Mouse (Mus musculus) hindbrain, postnatal 0 days (tissue): Measurements from ENCODE around the gene 4932438H23Rik. TPM values are rescaled to one million over a fixed set of nuclear protein-coding genes. Genes with fewer than 3 reads are reported as not detected.
A peak's percentile ranks its signal among the peaks of the same experiment; 100 is the strongest.

ENCODE experiments used
- ATAC-seq: fragments of 200-750 bp; cut with Nextera tagmentation; 2 replicates; pipeline ENCODE4 v1.8.0; 2017; ENCODE audit warnings: mild to moderate bottlenecking, moderate TSS enrichment, moderate library complexity
- DNase-seq: peaks from one replicate; pipeline ENCODE4 v3.0.0-alpha.2; 2015; ENCODE audit warnings: low spot score
- H3K27ac ChIP-seq: fragments of 300-500 bp; sonication (generic); 2 replicates; pipeline ENCODE4 v1.5.1; 2014; ENCODE audit warnings: mild to moderate bottlenecking
- H3K27me3 ChIP-seq: fragments of 300-500 bp; sonication (generic); 2 replicates; pipeline ENCODE4 v1.6.1; 2014; ENCODE audit warnings: low read length, mixed read lengths; ENCODE audit not compliant: insufficient read depth
- H3K36me3 ChIP-seq: fragments of 300-500 bp; sonication (generic); 2 replicates; pipeline ENCODE4 v1.6.1; 2014; ENCODE audit warnings: low read length, mixed read lengths; ENCODE audit not compliant: insufficient read depth
- H3K4me1 ChIP-seq: fragments of 300-500 bp; sonication (generic); 2 replicates; pipeline ENCODE4 v1.6.1; 2014; ENCODE audit warnings: antibody characterized with exemption, low read length, mixed read lengths; ENCODE audit not compliant: insufficient read depth
- H3K4me2 ChIP-seq: fragments of 300-500 bp; sonication (generic); 2 replicates; pipeline ENCODE4 v1.6.1; 2014; ENCODE audit warnings: low read depth, mild to moderate bottlenecking, low read length, moderate library complexity, mixed read lengths
- H3K4me3 ChIP-seq: fragments of 300-500 bp; sonication (generic); 2 replicates; pipeline ENCODE4 v1.5.1; 2014; ENCODE audit warnings: low read length
- H3K9ac ChIP-seq: fragments of 300-500 bp; sonication (generic); replicated peaks from 2 replicates; pipeline ENCODE4 v1.6.1; 2014; ENCODE audit warnings: mild to moderate bottlenecking, low read length, moderate library complexity, mixed read lengths
- H3K9me3 ChIP-seq: fragments of 300-500 bp; sonication (generic); 2 replicates; pipeline ENCODE4 v1.6.1; 2016; ENCODE audit warnings: low read length, mixed read lengths
- CTCF ChIP-seq: IDR thresholded peaks from 2 replicates; pipeline ENCODE4 v1.5.1; 2016; ENCODE audit warnings: antibody characterized with exemption, control low read depth, low read depth
- WGBS: fragments of 180-500 bp; shearing (Covaris S2); extraction: QIAGEN DNeasy Blood & Tissue Kit; methylation state at CpG from one replicate; pipeline ENCODE4 v1.1.7; 2014; 5-methylcytosine and 5-hydroxymethylcytosine counted together
- polyA plus RNA-seq: library from polyadenylated mRNA; unstranded; fragments of >200 nt; fragmentation: Nextera tagmentation; extraction: Ambion mirVana; gene quantifications from 2 replicates; pipeline ENCODE4 v1.2.1, GENCODE M21; 2015
- total RNA-seq: library from RNA; depleted of rRNA; stranded (reverse); fragments of >200 nt; gene quantifications from 2 replicates; pipeline ENCODE4 v1.2.3, GENCODE M21; 2014

Gene 4932438H23Rik
- total and polyA plus RNA-seq, 2 experiments from 2014 or later, result 0.94 to 1.6 TPM

DNA sequence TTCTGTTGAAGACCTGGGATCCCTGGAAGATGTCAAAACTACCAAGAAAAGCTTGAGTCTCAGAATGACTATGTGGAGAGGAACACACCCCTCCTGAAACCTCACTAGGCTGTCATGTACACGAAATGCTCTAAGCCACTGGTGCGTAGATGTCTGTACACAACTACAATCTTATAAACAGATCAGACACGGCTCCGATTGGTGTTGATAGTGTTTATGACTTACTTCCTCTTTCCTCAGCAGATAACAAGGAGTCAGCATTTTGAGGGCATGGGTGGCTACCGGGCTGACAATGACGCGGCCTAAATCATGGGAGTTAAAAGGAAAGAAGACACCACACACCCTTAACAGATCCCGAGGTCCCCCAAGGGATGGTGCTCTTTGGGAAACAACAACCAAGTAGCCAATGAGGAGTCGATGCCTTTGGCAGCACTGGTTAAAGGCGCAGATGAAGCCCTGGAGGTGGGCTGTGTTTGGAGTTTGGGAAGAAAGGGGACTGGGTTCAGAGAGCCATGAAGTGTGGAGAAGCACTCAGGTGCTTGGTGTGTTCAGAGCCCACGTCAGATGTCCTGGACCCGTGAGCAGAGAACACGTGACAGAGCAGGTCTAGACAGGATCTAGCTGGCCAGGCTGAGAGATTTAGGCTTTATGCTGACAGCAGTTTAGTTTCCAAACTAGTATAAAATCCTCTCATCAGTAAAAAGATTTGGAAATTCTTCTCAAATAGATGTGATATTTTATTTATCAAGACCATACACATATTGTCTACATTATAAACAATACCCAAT, 33.2 kb downstream of the 4932438H23Rik start:
- Histone ChIP-seq H3K4me1 (no peaks in the 10 kb centered on the region), H3K27me3 (no peaks in the 10 kb centered on the region)
- TF ChIP-seq CTCF, result no peak

DNA sequence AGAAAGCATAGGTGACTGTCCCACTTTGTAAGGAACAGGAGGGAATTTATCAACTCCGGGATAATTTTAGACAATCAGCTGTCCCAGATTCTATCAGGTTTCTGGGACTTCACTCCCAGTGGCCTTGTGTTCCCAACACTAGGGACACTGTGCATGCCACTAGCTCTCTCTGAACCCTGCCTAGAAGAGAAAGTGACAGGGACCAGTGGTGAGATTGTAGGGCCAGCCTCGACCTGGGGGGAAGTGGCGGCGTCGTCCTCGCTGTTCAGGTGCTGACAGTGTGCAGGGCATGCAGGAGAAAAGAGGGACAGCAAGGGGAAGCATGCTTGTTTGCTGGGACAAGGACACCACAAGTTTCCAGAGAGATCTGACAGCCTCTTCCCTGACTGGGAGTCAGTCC, 37.2 kb downstream of the 4932438H23Rik start:
- no peak for DNase-seq
- Histone ChIP-seq H3K27me3 (no peaks in the 10 kb centered on the region), H3K9ac (no peak overlapping the region), H3K4me3 (no peak overlapping the region), H3K4me2 (no peak overlapping the region), H3K36me3 (no peaks in the 10 kb centered on the region), H3K9me3 (no peaks in the 10 kb centered on the region), H3K27ac (no peak overlapping the region), H3K4me1 (no peaks in the 10 kb centered on the region)
- no peak for TF ChIP-seq CTCF
- no peak for ATAC-seq
- WGBS, result 81% methylated on average over 6 of the region's 6 CpGs

More for the DNA sequence above, 33.2 kb downstream of the 4932438H23Rik start:
- Histone ChIP-seq H3K27ac (no peak overlapping the region), H3K4me2 (no peak overlapping the region), H3K9ac (no peak overlapping the region), H3K9me3 (no peaks in the 10 kb centered on the region), H3K36me3 (no peaks in the 10 kb centered on the region), H3K4me3 (no peak overlapping the region)
- ATAC-seq (no peak), DNase-seq (no peak)
- WGBS, result 88% methylated on average over 13 of the region's 13 CpGs

DNA sequence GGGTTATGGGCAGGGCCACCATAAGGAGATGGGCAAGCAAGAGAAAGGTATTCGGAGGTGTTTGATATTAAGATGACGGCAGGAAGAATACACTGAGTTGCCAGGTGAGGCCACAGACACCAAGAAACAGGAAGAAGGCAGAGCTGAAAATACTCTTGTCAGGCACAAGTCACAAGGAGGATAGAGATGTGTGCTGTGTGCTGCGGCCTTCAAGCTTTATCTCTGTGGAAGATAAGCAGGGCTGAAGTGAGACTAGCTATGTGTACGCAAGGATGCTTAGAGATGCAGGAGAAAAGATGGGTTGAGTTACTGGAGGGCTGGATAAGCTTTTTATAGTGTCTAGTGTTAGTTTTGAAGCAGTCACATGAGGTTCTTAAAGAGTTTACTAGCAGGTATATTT, 37.7 kb downstream of the 4932438H23Rik start:
- no peak for ATAC-seq
- no peaks in the 10 kb centered on the region for H3K4me1 ChIP-seq
- 89% methylated on average over 4 of the region's 4 CpGs for WGBS

DNA sequence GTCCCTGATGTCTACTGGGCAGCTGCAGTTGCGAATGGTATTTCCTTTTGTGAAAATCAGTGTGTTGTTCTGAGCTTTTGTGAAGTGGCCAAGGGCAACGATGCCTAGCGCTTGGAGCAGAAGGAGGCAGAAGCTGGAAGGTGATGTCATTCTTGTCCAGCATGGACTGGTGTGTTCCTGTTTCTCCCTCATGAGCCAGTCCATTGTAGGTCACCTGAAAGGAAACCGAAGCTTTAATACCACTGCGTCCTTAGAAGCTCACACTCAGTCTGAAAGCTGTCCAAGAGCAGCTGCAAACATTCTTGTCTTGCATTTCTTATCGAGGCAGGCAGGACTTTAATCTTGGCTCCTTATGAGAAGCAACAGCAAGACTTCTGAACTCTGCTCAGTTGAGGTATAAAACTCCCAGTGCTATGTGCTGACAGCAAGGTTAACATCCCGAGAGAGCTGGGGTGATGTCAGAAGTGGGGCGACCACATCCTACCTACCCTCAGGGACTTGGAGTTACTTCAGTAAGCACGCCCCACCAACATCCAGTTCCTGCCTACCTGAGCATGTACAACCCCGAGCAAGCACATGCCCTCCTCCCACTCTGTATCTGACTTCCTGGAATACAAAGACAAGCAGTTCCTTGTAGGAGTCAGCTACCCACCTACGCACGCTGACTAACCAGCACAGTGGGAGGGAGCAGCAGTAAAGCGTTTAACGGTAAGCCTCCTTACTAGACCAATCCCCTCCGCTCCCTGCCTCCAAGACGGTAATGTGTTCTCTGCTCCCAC, 38.7 kb downstream of the 4932438H23Rik start:
- no peak for DNase-seq
- Histone ChIP-seq H3K36me3 (no peaks in the 10 kb centered on the region), H3K4me2 (no peak overlapping the region), H3K4me1 (no peaks in the 10 kb centered on the region), H3K27me3 (no peaks in the 10 kb centered on the region), H3K27ac (no peak overlapping the region), H3K9ac (no peak overlapping the region), H3K9me3 (no peaks in the 10 kb centered on the region), H3K4me3 (no peak overlapping the region)
- TF ChIP-seq CTCF, result no peak
- 49% methylated on average over 16 of the region's 16 CpGs for WGBS
- 0 out of 2 replicates have a peak, but pooled peaks have one; percentile 32 for ATAC-seq

More for the DNA sequence above, 37.7 kb downstream of the 4932438H23Rik start:
- H3K4me2 ChIP-seq, result no peak overlapping the region
- no peaks in the 10 kb centered on the region for H3K9me3 ChIP-seq
- H3K36me3 ChIP-seq, result no peaks in the 10 kb centered on the region
- no peaks in the 10 kb centered on the region for H3K27me3 ChIP-seq
- H3K27ac ChIP-seq, result no peak overlapping the region
- no peak for TF ChIP-seq CTCF
- DNase-seq, result no peak
- no peak overlapping the region for H3K4me3 ChIP-seq
- no peak overlapping the region for H3K9ac ChIP-seq

DNA sequence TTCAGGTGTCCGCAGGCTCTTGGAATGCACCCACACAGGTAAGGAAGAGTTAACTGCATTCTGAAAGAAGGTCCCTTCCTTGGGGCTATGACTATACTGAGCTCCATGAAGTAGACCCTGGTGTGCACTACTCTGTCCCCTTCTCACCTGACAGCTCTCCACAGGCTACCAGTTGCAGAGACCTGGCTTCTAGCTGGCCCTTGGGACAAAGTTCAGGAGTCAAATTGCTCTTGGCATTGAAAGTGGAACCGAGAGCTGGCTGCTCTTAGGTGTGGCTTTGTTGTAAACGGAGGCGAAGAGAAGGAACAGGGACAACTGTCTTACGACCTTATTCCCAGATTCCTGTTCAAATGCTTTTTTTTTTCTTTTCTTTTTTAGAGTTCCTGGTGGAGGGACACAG, 39.8 kb downstream of the 4932438H23Rik start:
- TF ChIP-seq CTCF, result no peak
- no peaks in the 10 kb centered on the region for H3K9me3 ChIP-seq
- no peak overlapping the region for H3K4me3 ChIP-seq
- H3K36me3 ChIP-seq, result no peaks in the 10 kb centered on the region
- 83% methylated on average over 5 of the region's 5 CpGs for WGBS
- H3K9ac ChIP-seq, result no peak overlapping the region
- no peak overlapping the region for H3K4me2 ChIP-seq
- no peaks in the 10 kb centered on the region for H3K27me3 ChIP-seq
- H3K4me1 ChIP-seq, result no peaks in the 10 kb centered on the region
- ATAC-seq, result no peak
- no peak overlapping the region for H3K27ac ChIP-seq
- DNase-seq, result no peak

GRCm38 (mm10) chr16:91053599-91053998, 41.3 kb downstream of the 4932438H23Rik start:
- Histone ChIP-seq H3K27me3 (no peaks in the 10 kb centered on the region), H3K4me1 (no peaks in the 10 kb centered on the region), H3K27ac (no peak overlapping the region), H3K9me3 (no peaks in the 10 kb centered on the region), H3K36me3 (no peaks in the 10 kb centered on the region), H3K4me2 (no peak overlapping the region), H3K4me3 (no peak overlapping the region), H3K9ac (no peak overlapping the region)
- DNase-seq (no peak), ATAC-seq (no peak)
- no peak for TF ChIP-seq CTCF
- 49% methylated on average over 8 of the region's 8 CpGs for WGBS

- no peak overlapping the region for H3K9ac ChIP-seq
- peaks cover 9% of the 10 kb centered on the region for H3K4me1 ChIP-seq
- H3K4me2 ChIP-seq, result 0 out of 2 replicates have a peak overlapping the region, but pooled peaks have one; percentile 75
- H3K4me3 ChIP-seq, result no peak overlapping the region
- DNase-seq (peak; percentile 66), ATAC-seq (no peak)
- H3K27ac ChIP-seq, result no peak overlapping the region
- H3K9me3 ChIP-seq, result no peaks in the 10 kb centered on the region
- 63% methylated on average over 8 of the region's 8 CpGs for WGBS
- no peaks in the 10 kb centered on the region for H3K36me3 ChIP-seq
- TF ChIP-seq CTCF, result peak; percentile 63
- no peaks in the 10 kb centered on the region for H3K27me3 ChIP-seq
Measured at GRCm38 (mm10) chr16:91045511-91045910, 49.4 kb downstream of the 4932438H23Rik start.
